Mouse (Mus musculus) urinary bladder, postnatal 10 days (tissue): ENCODE data around the gene Mnd1.

Experiments
- DNase-seq: peaks from one replicate; pipeline ENCODE4 v3.0.0; 2022; ENCODE audit warnings: low spot score

Mnd1 gene

DNA sequence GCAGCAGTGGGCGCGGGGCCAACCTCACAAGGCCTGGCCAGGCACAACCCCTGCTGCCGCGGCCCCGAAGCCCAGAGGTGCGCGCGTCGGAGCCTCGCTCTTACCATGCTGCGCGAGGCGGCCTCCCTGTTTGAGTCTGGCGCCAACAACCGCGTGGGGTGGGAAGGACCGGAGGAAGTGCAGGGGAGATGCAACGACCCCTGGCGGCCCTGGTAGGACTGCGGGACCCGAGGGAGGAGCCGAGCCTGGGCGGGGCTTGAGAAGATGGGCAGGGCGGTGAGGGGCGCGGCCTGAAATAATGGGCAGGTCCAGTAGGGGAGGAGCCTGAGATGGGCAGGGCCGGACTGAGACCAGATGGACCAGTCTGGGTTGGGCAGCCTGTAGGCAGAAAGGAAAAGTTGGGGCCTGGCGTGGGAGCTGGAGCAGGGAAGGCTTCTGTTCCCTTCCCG lies at the start of gene Mnd1:
Gene Mnd1 (minus strand): TSS at position 229 of the 449 bp plus-strand sequence.
- DNase-seq, result peak; percentile 98

DNA sequence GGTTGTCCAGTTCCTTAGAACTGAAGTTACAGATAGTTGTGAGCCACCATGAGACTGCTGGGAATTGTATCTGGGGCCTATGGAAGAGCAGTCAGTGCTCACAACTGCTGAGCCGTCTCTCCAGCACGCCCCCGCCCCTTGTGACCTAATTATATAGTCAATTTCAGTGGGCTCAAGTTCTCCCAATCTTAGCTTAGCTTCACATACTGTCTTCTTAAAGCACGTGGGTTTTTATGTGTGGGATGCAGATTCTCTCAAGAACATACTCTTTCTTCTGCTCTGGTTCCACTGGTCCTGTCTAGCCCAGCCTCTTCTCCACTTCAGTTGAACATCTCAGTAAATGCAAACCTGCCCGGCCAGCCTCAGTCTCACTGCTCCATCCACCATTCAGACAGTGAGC lies 49.1 kb upstream of the Mnd1 start:
- DNase-seq, result no peak

DNA sequence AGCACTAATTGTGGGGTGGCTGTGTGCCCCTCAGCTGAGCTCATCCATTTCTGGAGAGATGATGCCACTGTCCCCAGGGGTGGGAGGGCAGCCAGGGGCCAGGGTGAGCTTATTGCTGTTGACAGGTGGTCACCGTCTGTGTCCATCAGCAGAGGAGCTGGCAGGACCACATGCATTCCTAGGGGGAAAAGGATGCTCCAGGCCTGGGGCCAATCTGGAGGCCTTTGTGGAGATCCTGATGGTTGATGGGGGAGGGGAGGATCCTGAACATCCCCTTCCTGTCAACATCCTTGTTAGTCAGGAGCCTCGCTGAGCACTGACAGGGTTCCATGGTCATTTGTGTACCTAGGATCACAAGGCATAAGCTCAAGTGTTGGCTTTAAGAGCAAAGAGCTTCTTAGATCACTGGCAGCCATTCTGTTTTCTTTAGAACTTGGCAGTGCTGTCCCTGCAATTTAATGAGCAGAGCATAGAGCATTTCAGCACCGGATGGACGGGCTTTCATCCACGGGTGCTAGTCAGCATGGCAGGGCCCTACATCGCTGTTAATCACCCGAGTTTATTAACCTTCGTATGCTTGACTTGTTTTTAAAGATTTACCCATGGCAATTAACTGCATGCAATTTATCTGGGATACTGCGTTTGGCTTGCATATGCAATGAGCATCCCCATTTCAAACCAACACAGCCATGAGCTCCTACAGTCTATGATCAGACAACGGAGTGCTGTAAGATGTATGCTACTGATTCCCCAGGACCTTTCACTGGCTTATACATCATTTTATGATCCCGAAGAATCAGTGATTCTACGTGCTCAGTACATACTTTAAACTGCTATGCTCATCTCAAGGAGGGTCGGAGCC lies 45.2 kb upstream of the Mnd1 start:
- DNase-seq, result no peak

DNA sequence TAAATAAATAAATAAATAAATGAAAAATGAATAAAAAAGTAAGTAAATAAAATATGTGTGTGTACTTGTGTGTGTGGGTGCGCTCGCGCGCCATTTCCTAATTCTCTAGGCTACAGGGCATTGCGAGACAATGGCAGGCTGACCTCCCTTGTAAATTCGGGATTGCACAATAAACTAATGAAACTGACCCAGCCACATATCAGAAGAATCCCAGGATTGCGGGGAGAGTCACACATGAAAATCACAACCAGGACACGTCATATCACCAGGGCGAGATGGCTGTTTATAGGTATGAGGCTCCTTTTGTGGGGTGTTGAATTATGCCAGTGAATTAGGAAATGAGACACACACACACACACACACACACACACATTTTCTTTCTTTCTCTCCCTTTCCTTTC lies 43.9 kb upstream of the Mnd1 start:
- DNase-seq, result no peak

DNA sequence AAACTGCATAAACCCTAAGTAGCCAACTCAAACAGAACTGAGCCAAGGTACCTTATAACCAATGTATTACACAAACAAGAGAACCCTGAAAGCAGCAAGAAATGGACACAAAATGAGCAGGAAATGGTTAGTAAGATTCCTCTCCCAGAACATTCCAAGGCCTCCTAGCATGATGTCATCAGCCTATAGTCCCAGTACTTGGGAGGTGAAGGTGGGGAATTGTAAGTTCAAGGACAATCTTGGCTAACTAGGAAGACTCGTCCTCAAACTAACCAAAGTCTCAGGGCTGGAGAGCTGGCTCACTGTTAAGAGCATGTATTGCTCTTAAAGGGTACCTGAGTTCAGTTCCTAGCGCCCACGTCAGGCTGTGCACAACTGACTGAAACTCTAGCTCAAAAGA lies 42.6 kb upstream of the Mnd1 start:
- no peak for DNase-seq

DNA sequence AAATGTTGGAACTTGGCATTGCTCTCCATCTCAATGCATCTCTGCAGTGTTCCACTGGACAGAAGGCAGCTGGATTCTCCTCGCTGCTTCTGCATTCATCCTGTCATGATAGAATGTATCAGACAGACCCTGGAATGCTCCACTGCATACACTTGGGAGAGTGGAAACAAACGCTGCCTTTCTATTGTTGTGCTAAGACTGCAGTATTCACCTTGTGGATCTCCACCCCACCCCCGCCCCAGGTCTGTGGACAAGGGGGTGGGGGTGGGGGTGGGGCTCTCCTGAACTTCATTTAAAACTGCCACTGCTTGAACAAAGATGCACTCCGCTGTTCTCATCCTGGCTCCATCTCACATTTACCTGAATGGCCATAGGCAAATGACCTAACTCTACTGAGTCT lies 38.3 kb upstream of the Mnd1 start:
- no peak for DNase-seq

DNA sequence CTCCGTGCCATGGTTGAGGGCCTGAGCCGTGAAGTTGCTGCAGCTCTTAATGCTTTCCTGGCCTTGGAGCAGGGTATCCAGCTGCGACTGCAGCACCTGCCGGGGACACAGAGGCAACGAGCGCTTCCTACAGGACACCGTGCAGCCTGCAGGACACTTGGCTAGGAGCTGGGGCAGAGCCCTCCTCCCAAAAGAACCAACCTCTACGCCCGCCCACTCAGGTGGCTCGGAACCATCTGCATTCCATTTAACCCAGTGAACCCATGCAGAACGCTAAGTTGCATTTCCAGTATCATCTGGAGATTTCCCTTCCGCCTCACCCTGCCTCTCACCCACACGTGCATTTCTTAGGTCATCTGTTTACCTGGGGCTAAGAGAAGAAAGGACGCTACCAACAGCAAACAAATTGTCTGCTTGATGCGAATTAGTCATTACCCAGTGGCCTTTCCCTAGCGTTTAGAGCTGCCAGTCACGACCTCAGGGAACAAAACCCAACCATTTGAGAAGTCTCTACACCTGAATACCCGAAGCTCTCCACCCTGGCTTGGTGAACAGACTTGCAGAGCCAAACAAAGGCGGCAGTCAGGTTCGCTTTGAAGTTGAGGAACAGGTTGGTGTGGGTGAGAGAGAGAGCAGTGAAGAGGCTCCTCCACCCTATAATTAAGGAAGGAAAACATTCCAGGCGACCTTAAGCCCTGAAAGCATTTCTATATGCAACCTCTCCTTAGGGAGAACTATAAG lies 35.7 kb upstream of the Mnd1 start:
- no peak for DNase-seq

DNA sequence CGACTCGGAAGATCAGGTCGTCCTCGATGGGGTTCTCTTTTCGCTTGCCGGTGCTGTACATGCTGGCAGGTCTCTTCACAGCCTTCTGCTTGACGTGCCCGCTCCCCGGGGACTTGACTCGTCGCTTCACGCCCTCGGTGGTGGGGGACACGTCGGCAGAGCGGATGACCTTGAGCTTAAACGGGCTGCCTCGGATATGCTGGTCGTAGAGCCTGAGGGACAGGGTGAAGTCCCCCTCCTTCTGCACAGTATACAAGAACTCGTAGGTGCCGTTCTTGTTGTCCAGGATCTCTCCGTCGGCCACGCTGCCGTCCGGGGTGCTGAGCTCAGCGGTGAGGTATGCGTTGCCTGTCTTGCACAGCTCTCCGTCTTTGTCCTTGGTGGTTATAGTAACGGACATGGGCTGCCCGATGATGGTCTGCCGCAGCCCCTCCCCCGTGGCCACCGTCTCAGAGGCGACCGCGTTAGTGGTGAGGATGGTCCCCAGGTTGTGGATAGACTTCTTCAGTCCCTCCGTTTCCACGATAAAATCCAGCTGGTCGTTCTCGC lies 35.0 kb upstream of the Mnd1 start:
- no peak for DNase-seq

DNA sequence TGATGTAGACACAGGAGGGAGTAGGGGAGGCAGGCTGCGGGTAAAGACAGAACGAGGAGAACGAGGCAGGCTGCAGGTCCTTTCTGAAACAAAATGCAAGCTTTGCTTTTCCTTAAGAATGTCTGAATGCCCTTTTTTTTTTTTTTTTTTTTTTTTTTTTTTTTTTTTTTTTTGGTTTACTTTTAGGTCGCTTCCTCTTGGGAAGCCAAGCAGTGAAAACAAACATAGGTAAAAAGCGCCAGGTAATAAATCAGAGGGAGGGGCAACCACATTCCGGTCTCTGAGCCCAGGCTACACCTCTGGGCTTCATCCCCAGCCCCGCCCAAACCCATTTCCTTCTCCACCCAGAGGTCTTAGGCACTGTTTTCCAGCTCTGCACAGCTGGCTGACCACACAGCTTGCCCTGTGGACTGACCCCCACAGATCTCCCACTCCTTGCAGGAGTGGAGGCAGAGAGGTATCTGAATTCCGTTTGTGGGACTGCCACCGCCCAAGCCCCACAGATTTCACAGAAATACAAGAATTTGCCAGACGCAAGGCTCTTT lies 34.1 kb upstream of the Mnd1 start:
- DNase-seq, result no peak

DNA sequence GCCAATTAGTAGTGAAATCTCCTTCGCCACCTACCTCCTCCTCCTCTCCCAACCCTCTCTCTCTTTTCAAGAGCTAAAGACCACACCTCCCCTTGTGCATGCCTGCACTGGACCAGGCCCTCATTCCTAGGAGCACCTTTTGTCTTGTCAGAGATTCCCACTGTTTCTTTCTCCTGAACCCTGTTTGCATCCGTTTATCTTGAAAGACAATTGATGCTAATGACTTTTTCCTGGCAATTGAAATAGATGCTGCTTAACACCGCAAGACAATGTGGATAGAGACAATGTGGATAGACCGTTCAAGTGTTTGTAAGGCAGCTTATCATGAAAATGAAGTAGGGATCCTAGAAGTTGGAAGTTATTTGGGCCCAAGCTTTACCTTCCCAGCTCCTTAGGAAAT lies 26.1 kb upstream of the Mnd1 start:
- no peak for DNase-seq

DNA sequence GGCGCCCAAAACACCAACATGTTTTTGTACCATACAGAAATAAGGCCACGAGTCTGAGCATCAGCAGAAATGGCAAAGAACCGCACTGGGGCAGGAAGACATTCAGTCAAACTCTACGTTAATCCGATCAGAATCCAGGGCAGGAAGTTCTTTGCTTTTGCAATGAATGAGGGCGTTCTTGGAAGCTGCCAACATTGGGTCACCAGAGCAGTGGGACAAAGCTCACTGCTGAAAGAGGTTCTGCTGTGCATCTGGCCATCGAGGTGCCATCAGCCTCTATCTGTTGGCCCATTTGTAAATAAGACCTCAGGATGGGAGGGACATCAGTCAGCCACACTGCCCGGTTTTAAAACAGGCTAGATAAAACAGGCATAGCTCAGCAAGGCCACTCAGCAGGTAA lies 25.5 kb upstream of the Mnd1 start:
- DNase-seq, result no peak

DNA sequence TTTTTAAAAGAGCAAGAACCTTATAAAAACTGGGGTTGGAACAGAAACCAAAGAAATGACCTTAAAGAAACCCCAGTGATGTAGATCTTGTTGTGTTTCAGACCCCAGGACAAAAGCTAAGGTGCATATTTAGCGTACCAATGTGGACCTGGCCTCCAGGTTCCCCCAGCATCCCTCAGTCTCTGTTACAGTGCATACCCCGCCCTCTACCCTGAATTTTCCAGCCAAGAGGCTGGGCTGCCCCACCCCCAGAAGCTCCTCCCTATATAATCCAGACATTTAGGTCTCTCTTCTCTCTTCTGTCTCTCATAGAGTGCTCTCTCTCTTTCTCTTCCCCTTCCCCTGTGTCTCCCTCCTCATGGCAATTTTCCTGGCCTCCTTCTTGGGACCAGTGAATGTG lies 24.7 kb upstream of the Mnd1 start:
- no peak for DNase-seq

DNA sequence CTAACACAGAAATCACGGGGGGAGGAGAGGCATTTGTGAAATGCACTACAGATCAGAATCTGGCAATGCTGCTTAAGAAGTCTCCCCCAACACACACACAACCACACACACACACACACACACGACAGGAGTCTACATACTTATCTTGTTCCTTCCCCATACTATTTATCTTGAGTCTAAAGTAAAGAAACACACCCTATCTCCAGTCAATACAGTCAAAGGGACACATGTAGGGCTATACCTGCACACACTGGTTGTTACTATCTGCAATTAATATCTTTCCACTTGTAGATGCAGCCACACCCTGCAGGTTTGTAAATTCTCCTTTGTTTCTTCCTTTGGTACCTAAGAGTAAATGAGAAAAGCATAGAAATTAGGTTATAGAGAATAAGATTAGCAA lies 22.2 kb upstream of the Mnd1 start:
- no peak for DNase-seq

DNA sequence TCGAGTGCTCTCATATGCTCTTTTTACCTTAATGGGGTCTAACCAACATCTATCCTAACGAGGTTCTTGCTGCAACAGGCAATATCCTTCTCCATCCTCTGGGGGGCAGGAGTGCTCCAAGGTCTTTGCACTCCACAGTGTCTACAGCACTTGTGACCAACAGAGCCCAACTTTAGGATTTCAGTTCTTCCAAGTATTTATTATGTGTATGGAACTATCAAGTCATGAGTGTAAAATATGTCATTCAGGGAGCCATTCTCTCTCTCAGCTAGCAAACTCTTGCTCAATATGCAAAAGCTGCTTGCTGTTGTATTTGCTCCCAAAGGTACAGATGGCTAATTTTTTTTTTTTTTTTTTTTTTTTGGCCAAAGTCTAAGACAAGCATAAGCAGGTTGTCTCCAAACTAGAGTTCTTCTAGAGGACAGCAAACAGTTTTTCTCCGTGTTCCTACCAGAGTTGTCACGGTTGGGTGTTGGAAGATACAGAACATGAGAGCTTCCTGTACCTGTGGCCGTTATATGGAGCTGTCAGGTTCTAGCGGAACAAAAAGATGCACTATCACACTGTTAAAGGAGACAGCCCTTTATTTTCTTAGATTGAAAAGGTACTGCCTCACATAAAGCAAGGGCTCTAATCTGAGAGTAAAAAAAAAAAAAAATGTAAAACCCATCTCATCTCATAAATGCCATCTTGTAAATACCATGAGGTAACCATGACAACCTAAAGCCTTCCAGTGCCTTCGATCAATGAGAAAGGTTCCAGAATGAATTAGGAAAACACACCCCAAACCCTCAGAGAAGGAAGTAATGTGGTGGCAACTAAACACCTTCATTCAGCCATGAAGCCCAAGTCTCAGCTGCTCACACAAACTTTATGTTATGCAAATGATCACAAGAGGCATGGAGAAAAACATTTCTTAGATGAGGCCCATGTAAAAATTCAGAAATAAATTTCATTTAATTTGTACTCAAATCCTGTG lies 20.0 kb upstream of the Mnd1 start:
- DNase-seq, result no peak

DNA sequence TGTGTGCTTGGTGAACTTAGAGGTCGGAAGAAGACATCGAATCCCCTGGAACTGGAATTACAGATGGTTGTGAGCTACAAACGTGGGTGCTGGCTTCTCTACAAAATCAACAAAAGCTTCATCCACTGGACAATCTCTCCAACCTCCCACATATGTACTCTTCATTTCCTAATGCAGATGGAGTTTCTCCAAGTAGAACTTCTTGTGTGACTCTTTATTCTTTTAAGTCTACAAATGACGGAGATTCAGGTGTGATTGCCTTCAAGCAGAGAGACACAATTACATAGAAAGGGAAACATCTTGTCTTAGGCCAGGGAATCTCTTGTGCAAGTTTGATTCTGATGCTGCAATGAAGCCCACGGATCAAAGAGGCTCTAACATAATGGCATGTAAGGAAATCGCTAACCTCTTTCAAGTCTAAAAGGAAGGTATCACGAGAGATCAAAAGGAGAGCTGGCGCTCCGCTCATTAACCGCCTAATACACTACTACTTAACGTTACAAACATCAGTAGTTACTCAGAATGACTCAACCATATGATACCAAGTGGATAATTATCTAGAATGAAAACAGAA lies 18.1 kb upstream of the Mnd1 start, which contains the start of gene Gm6525:
Gene Gm6525 (plus strand): TSS at position 524 of the 574 bp plus-strand sequence.
- DNase-seq, result no peak

DNA sequence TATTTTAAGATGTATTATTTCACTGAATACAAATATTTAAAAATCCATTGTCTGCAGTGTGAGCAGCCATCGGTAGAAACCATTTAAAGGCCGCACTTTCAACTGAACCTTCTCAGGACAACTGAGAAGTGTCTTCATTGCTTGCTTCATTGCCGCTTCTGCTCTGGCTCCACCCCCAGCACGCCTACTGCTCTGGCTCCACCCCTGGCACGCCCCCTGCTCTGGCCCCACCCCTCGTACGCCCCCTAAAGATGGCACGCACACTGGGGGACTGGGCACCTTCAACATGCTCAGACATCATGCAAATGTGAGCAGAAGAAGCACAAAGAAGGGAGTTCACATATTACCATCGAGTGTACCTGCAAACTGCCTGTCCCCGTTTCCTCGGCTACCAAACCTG lies 16.8 kb upstream of the Mnd1 start:
- no peak for DNase-seq

DNA sequence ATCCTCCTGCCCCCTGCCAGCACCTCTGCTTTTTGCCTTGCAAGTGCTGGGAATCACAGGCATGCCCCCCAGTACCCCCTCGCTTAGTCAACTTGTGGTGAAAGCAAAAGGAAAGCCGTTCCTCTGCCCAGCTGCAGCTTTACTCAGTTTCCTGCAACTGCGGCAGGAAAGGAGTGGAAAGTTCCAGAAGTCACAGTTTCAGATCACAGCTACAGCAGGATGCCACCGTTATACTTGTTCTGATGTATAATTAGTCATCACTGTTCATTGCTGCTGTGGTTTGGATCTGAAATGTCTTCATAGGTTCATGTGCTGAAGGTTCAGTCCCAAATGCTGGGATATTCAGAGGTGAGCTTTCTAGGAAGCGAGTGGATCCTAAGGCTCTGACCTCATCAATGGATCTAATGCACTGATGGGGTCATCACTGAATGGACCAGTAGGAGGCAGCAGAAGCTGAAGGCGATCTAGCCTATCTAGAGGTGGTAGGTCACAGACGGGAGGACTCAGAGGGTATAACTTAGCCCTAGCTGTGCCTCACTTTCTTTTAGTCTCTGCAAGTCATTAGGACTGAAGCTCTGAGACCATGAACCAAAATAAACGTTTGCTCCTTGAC lies 13.9 kb upstream of the Mnd1 start:
- DNase-seq, result no peak

DNA sequence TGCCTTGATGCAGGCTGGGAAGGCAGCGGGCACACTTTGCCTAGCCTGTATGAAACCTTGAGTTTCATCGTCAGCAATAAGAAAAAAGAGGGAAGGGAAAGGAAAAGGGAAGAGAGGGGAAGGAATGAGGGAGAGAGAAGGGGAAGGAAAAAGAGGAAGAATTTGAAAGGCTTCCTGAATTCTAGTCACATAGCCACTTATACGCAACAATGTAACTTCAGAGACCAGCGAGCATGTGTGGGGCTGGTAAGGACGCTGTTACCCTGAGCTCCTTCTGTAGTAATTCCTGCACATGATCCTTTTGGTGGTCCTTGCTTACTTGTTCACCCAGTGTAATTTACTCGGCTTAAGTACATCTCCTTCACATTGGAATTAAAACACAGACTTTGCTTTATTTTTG lies 13.4 kb upstream of the Mnd1 start:
- DNase-seq, result no peak

DNA sequence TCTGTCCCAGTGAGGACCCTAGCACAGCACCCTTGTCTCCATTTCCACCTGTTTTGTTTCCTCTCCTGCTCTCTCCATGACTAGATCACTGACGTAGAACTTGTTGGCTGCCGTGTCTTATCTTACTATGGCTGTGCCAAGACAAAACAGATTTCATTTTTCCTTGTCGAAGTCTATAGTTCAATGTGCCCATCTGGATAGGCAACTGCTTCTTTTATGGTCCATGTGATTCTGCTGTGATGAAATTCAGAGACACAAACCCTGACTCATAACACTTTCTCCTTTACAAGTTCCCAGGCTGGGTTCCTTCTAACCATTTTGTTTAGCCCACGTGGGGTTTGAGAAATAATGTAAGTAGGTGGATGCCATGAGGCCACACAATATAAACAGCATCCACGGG lies 10.5 kb upstream of the Mnd1 start:
- DNase-seq, result no peak

DNA sequence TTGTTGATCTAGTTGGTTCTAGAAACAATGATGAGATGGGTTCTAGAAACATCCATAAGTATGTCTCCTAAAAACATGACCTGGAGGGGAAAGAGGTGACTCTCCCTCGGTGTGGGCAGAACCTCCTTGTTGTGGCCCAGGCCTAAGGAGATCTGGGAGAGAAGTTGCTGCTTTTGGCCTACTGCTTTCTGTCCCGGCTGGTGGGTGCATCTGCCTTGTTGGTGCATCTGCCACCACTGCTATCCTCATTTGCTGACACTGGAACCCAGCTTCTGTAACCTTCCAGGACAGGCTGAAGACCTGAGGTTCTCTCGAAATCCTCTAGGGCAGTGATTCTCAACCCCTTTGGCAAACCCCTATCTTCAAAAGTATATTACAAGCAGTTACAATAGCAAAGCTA lies 9.8 kb upstream of the Mnd1 start:
- no peak for DNase-seq
